Mouse (Mus musculus): ENCODE data around the gene Cic. TPM values are rescaled to one million over a fixed set of nuclear protein-coding genes. Genes with fewer than 3 reads are reported as not detected.

The Cic gene
- polyA plus RNA-seq, 1 experiment from 2014 or later, result 18.5 TPM

- peak overlapping the region; percentile 90; the same call in 1 of the 2 replicates for H3K4me3 ChIP-seq
- H3K27me3 ChIP-seq (ENCODE audit: low read depth, poor library complexity, severe bottlenecking), result peaks cover 6% of the 10 kb centered on the region; the same call in 1 of the 2 replicates
- DNase-seq (ENCODE audit: low spot score), result no peak
- peaks cover 5% of the 10 kb centered on the region for H3K36me3 ChIP-seq
- H3K27ac ChIP-seq (replicated peaks), result peak overlapping the region; percentile 97
- H3K4me1 ChIP-seq, result peaks cover 44% of the 10 kb centered on the region
- 89% methylated on average over 8 of the region's 8 CpGs for WGBS
- no peaks in the 10 kb centered on the region for H3K9me3 ChIP-seq (replicated peaks)
Observed at GRCm38 (mm10) chr7:25266180-25266962, 1.1 kb upstream of the Cic start.

DNA sequence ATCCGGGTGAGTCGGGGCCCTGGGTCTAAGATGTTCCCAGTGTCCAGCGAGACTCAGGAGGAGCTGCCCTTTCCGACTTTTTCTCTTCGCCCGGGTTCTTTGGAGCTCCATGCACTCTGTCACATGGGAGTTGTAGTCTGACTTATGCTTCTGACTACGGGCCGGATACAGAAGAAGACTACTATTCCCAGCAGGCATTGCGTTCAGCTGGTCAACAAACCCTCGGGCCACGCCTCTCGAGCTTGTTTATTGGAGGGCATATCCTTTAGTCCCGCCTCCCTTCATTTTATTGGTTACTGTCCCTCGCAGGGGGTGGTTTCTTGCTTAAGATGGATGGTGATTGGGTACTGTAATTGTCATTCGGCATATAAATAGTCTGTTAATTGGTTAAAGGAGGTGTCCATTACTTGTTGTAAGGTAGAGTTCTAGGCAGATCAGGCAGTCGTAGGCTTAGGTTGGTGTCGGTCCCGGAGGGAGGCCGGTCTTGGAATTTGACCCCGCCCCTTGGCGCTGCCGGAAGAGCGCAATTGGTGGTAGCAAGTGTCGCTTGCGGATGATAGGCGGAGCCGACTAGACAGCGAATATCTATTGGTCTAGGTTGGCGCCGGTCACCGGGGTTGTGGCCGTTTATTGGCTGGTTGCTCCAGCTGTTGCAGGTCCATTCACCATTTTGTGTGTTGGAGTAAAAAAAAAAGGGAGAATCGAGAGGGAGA, 403 bp downstream of the Cic start:
- Histone ChIP-seq H3K36me3 (peaks cover 20% of the 10 kb centered on the region), H3K4me1 (peaks cover 44% of the 10 kb centered on the region), H3K9me3 (replicated peaks) (no peaks in the 10 kb centered on the region), H3K27ac (replicated peaks) (peak overlapping the region; percentile 97), H3K27me3 (ENCODE audit: low read depth, poor library complexity, severe bottlenecking) (peaks cover 6% of the 10 kb centered on the region; the same call in 1 of the 2 replicates), H3K4me3 (peak overlapping the region; percentile 90)
- under 1% methylated on average over 33 of the region's 33 CpGs for WGBS
- DNase-seq (ENCODE audit: low spot score), result peak; percentile 98

DNA sequence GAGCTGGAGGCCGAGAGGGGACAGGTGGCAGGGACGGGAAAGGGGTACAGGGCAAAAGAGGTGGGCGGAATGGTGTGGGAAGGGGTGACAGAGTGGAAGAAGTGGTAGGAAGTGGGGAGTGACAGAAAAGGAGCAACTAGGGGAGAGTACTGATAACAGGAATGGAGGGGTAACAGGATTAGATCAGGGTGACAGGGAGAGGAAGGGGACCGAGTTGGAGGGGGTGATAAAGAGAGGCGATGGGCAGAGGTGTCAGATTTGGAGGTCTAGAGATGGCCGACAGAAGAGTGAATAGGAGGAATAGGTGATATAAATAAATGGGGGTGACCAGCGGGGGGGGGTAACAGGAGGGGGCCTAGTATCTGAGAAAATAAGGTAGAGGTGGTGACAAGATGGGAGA, 1.1 kb downstream of the Cic start:
- peak overlapping the region; percentile 90 for H3K4me3 ChIP-seq
- no peak for DNase-seq (ENCODE audit: low spot score)
- peak overlapping the region; percentile 97 for H3K27ac ChIP-seq (replicated peaks)
- H3K27me3 ChIP-seq (ENCODE audit: low read depth, poor library complexity, severe bottlenecking), result peaks cover 6% of the 10 kb centered on the region; the same call in 1 of the 2 replicates
- 5% methylated on average over 7 of the region's 7 CpGs for WGBS
- H3K36me3 ChIP-seq, result peaks cover 27% of the 10 kb centered on the region
- no peaks in the 10 kb centered on the region for H3K9me3 ChIP-seq (replicated peaks)
- H3K4me1 ChIP-seq, result peaks cover 44% of the 10 kb centered on the region

GRCm38 (mm10) chr7:25269029-25269428, 1.5 kb downstream of the Cic start:
- Histone ChIP-seq H3K27me3 (ENCODE audit: low read depth, poor library complexity, severe bottlenecking) (peaks cover 6% of the 10 kb centered on the region; the same call in 1 of the 2 replicates), H3K27ac (replicated peaks) (peak overlapping the region; percentile 97), H3K9me3 (replicated peaks) (no peaks in the 10 kb centered on the region), H3K36me3 (peaks cover 31% of the 10 kb centered on the region), H3K4me3 (peak overlapping the region; percentile 90), H3K4me1 (peaks cover 40% of the 10 kb centered on the region)
- 40% methylated on average over 4 of the region's 4 CpGs for WGBS
- no peak for DNase-seq (ENCODE audit: low spot score)

- WGBS, result 92% methylated on average over 8 of the region's 8 CpGs
- no peak for DNase-seq (ENCODE audit: low spot score)
- H3K36me3 ChIP-seq, result peaks cover 32% of the 10 kb centered on the region
- peaks cover 4% of the 10 kb centered on the region; the same call in 1 of the 2 replicates for H3K27me3 ChIP-seq (ENCODE audit: low read depth, poor library complexity, severe bottlenecking)
- H3K27ac ChIP-seq (replicated peaks), result peak overlapping the region; percentile 39; the same call in 1 of the 2 replicates
- H3K4me3 ChIP-seq, result peak overlapping the region; percentile 90
- H3K4me1 ChIP-seq, result peaks cover 37% of the 10 kb centered on the region
- no peaks in the 10 kb centered on the region for H3K9me3 ChIP-seq (replicated peaks)
Observed at GRCm38 (mm10) chr7:25269545-25270271, 2.2 kb downstream of the Cic start.

GRCm38 (mm10) chr7:25270652-25271633, 3.4 kb downstream of the Cic start:
- WGBS, result 91% methylated on average over 35 of the region's 35 CpGs
- DNase-seq (ENCODE audit: low spot score), result no peak
- no peaks in the 10 kb centered on the region for H3K9me3 ChIP-seq (replicated peaks)
- 0 out of 2 replicates have a peak overlapping the region, but pooled peaks have one; percentile 39 for H3K27ac ChIP-seq (replicated peaks)
- peak overlapping the region; percentile 2; the same call in 1 of the 2 replicates for H3K4me3 ChIP-seq
- peaks cover 46% of the 10 kb centered on the region for H3K4me1 ChIP-seq
- no peaks in the 10 kb centered on the region for H3K27me3 ChIP-seq (ENCODE audit: low read depth, poor library complexity, severe bottlenecking)
- H3K36me3 ChIP-seq, result peaks cover 32% of the 10 kb centered on the region

- Histone ChIP-seq H3K4me1 (peaks cover 43% of the 10 kb centered on the region), H3K4me3 (0 out of 2 replicates have a peak overlapping the region, but pooled peaks have one; percentile 18), H3K27ac (replicated peaks) (no peak overlapping the region), H3K27me3 (ENCODE audit: low read depth, poor library complexity, severe bottlenecking) (no peaks in the 10 kb centered on the region), H3K9me3 (replicated peaks) (no peaks in the 10 kb centered on the region), H3K36me3 (peaks cover 32% of the 10 kb centered on the region)
- no peak for DNase-seq (ENCODE audit: low spot score)
- WGBS, result 87% methylated on average over 30 of the region's 30 CpGs
Observed at GRCm38 (mm10) chr7:25271651-25272444, 4.3 kb downstream of the Cic start.

- Histone ChIP-seq H3K27ac (replicated peaks) (no peak overlapping the region), H3K27me3 (ENCODE audit: low read depth, poor library complexity, severe bottlenecking) (no peaks in the 10 kb centered on the region), H3K4me1 (peaks cover 45% of the 10 kb centered on the region), H3K9me3 (replicated peaks) (no peaks in the 10 kb centered on the region), H3K4me3 (0 out of 2 replicates have a peak overlapping the region, but pooled peaks have one; percentile 18), H3K36me3 (peaks cover 32% of the 10 kb centered on the region)
- WGBS, result 92% methylated on average over 38 of the region's 38 CpGs
- no peak for DNase-seq (ENCODE audit: low spot score)
Observed at GRCm38 (mm10) chr7:25272445-25273258, 5.1 kb downstream of the Cic start.

DNA sequence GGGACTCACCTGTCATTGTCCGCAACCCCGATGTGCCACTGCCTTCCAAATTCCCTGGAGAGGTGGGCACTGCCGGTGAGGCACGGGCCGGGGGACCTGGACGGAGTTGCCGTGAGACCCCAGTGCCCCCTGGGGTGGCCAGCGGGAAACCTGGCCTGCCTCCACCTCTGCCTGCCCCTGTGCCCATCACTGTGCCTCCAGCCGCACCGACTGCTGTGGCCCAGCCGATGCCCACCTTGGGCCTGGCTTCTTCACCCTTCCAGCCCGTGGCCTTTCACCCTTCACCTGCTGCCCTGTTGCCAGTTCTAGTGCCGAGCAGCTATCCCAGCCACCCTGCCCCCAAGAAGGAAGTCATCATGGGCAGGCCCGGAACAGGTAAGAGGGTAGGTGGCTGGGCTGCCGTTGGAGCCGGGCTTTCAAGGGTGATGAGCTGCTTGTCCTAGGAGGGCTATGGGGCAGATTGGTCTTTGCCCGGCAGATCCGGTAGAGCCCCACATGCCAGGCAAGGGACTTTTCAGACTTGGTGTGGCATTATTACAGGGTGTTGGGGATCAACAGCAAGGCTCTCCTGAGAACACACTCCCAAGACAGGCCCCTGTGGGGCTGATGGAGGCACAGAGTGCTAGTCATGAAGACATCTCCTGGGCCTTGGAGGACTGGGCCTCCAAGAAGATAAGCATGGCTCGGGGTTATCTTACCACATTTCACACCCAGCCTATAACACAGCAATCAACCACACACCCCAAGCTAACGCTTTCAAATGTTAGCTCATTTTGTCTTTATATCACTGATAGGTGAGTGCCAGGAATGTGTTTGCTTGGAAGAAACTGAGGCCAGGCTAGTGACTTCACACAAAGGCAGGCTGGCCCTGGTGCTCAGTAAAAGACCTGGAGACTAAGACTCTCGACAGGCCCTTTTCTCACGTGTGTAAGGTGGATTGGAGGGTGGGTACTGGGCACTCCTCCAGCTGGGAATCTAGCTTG, 6.0 kb downstream of the Cic start:
- no peak overlapping the region for H3K27ac ChIP-seq (replicated peaks)
- WGBS, result 92% methylated on average over 22 of the region's 22 CpGs
- H3K27me3 ChIP-seq (ENCODE audit: low read depth, poor library complexity, severe bottlenecking), result no peaks in the 10 kb centered on the region
- H3K4me1 ChIP-seq, result peaks cover 51% of the 10 kb centered on the region
- no peaks in the 10 kb centered on the region for H3K9me3 ChIP-seq (replicated peaks)
- no peak overlapping the region for H3K4me3 ChIP-seq
- no peak for DNase-seq (ENCODE audit: low spot score)
- peaks cover 32% of the 10 kb centered on the region for H3K36me3 ChIP-seq

Data from midbrain, embryonic 10.5 days (tissue).